Mouse (Mus musculus): Measurements from ENCODE around the gene Ppp2r1a. TPM values are rescaled to one million over a fixed set of nuclear protein-coding genes. Genes with fewer than 3 reads are reported as not detected.

Gene Ppp2r1a
- total and polyA plus RNA-seq, 3 experiments = 154 to 312 TPM; not detected in 1

GRCm38 (mm10) chr17:20904991-20905390 lies 40.1 kb upstream of the Ppp2r1a start, which contains the start of gene Vmn1r231:
Gene Vmn1r231, minus strand, starts transcription at chr17:20905091.
- H3K27me3 ChIP-seq (ENCODE audit: control insufficient read depth in 1 of 2, insufficient read depth in 2 of 2, low read length in 2 of 2) = no peaks in the 10 kb centered on the region
- H3K36me3 ChIP-seq (ENCODE audit: control insufficient read depth in 1 of 2, insufficient read depth in 2 of 2, low read length in 2 of 2) = no peaks in the 10 kb centered on the region
- no peak within 1 kb of the TSS for H3K27ac ChIP-seq (ENCODE audit: control insufficient read depth, low read depth, low read length)
- no peak within 1 kb of the TSS for H3K4me3 ChIP-seq (ENCODE audit: control insufficient read depth in 1 of 2, insufficient read depth in 1 of 2, low read depth in 2 of 2, low read length in 2 of 2)
- H3K9me3 ChIP-seq (replicated peaks; ENCODE audit: insufficient read depth, low read length) = no peaks in the 10 kb centered on the region
- no peak for DNase-seq (ENCODE audit: low read depth, low spot score)
- H3K9ac ChIP-seq (ENCODE audit: control insufficient read depth, low read depth, low read length, poor library complexity, severe bottlenecking) = no peak within 1 kb of the TSS
- no peaks in the 10 kb centered on the region for H3K79me2 ChIP-seq (ENCODE audit: control insufficient read depth, insufficient read depth, low read length, poor library complexity)
- no peaks in the 10 kb centered on the region for H3K4me1 ChIP-seq (ENCODE audit: control insufficient read depth in 1 of 2, insufficient read depth in 2 of 2, low read length in 2 of 2)
- no peak for TF ChIP-seq CTCF (IDR thresholded peaks at IDR 0.05 in 2 of 3, conservative IDR thresholded peaks at IDR 0.05 in 1 of 3; ENCODE audit: control insufficient read depth in 1 of 3, insufficient read depth in 1 of 3, low read depth in 2 of 3, low read length in 3 of 3, poor library complexity in 1 of 3, severe bottlenecking in 1 of 3)
- TF ChIP-seq MAX (IDR thresholded peaks at IDR 0.05; ENCODE audit: low read length) = no peak
- no peak for TF ChIP-seq MAZ (IDR thresholded peaks at IDR 0.05; ENCODE audit: low read depth, low read length)
- no peak for TF ChIP-seq MYC (IDR thresholded peaks at IDR 0.05; ENCODE audit: low read depth, low read length)

GRCm38 (mm10) chr17:20919614-20920013 lies 25.5 kb upstream of the Ppp2r1a start, which contains the start of gene Vmn1r232:
Gene Vmn1r232, minus strand, starts transcription at chr17:20919714.
- Histone ChIP-seq H3K27me3 (ENCODE audit: control insufficient read depth in 1 of 2, insufficient read depth in 2 of 2, low read length in 2 of 2) (0 out of 4 replicates have a peak, but pooled peaks cover 0 to 1% of the 10 kb centered on the region in 2 experiments), H3K36me3 (ENCODE audit: control insufficient read depth in 1 of 2, insufficient read depth in 2 of 2, low read length in 2 of 2) (no peaks in the 10 kb centered on the region), H3K27ac (ENCODE audit: control insufficient read depth, low read depth, low read length) (no peak within 1 kb of the TSS), H3K79me2 (ENCODE audit: control insufficient read depth, insufficient read depth, low read length, poor library complexity) (no peaks in the 10 kb centered on the region), H3K4me3 (ENCODE audit: control insufficient read depth in 1 of 2, insufficient read depth in 1 of 2, low read depth in 2 of 2, low read length in 2 of 2) (no peak within 1 kb of the TSS), H3K9ac (ENCODE audit: control insufficient read depth, low read depth, low read length, poor library complexity, severe bottlenecking) (no peak within 1 kb of the TSS), H3K4me1 (ENCODE audit: control insufficient read depth in 1 of 2, insufficient read depth in 2 of 2, low read length in 2 of 2) (no peaks in the 10 kb centered on the region), H3K9me3 (replicated peaks; ENCODE audit: insufficient read depth, low read length) (no peaks in the 10 kb centered on the region)
- no peak for DNase-seq (ENCODE audit: low read depth, low spot score)
- TF ChIP-seq EP300 (IDR thresholded peaks at IDR 0.05; ENCODE audit: low read depth in 1 of 2, low read length in 2 of 2) (no peak), SIN3A (IDR thresholded peaks at IDR 0.05; ENCODE audit: low read length) (no peak), NELFE (IDR thresholded peaks at IDR 0.05; ENCODE audit: low read depth, low read length) (no peak), ETS1 (IDR thresholded peaks at IDR 0.05; ENCODE audit: low read depth, low read length) (no peak), RCOR1 (IDR thresholded peaks at IDR 0.05; ENCODE audit: low read depth, low read length) (no peak), MXI1 (IDR thresholded peaks at IDR 0.05; ENCODE audit: low read depth, low read length) (no peak), ZMIZ1 (IDR thresholded peaks at IDR 0.05; ENCODE audit: low read depth, low read length) (no peak), MEF2A (IDR thresholded peaks at IDR 0.05; ENCODE audit: extremely low read depth, insufficient replicate concordance, low read depth, low read length, poor library complexity, severe bottlenecking) (no peak), MAZ (IDR thresholded peaks at IDR 0.05; ENCODE audit: low read depth, low read length) (no peak), E2F4 (IDR thresholded peaks at IDR 0.05; ENCODE audit: borderline replicate concordance, low read depth, low read length) (no peak), MAFK (IDR thresholded peaks at IDR 0.05; ENCODE audit: borderline replicate concordance, low read depth, low read length) (no peak), GABPA (IDR thresholded peaks at IDR 0.05; ENCODE audit: low read depth, low read length) (no peak), USF2 (IDR thresholded peaks at IDR 0.05; ENCODE audit: borderline replicate concordance in 1 of 2, insufficient read depth in 1 of 2, low read depth in 1 of 2, low read length in 2 of 2) (no peak), UBTF (IDR thresholded peaks at IDR 0.05; ENCODE audit: borderline replicate concordance, insufficient read depth, low read depth, low read length) (no peak), CTCF (IDR thresholded peaks at IDR 0.05 in 2 of 3, conservative IDR thresholded peaks at IDR 0.05 in 1 of 3; ENCODE audit: control insufficient read depth in 1 of 3, insufficient read depth in 1 of 3, low read depth in 2 of 3, low read length in 3 of 3, poor library complexity in 1 of 3, severe bottlenecking in 1 of 3) (no peak), BHLHE40 (IDR thresholded peaks at IDR 0.05; ENCODE audit: borderline replicate concordance, low read depth, low read length) (no peak), POLR2AphosphoS2 (IDR thresholded peaks at IDR 0.05; ENCODE audit: low read length) (no peak), TAL1 (IDR thresholded peaks at IDR 0.05; ENCODE audit: low read length) (no peak)

Measured in MEL (cell line).